Mouse (Mus musculus): ENCODE results near the gene Ppif. TPM values are rescaled to one million over a fixed set of nuclear protein-coding genes. Genes with fewer than 3 reads are reported as not detected.

The Ppif gene
- total RNA-seq, 4 experiments from 2014 or later = 300 to 329 (median 307) TPM

DNA sequence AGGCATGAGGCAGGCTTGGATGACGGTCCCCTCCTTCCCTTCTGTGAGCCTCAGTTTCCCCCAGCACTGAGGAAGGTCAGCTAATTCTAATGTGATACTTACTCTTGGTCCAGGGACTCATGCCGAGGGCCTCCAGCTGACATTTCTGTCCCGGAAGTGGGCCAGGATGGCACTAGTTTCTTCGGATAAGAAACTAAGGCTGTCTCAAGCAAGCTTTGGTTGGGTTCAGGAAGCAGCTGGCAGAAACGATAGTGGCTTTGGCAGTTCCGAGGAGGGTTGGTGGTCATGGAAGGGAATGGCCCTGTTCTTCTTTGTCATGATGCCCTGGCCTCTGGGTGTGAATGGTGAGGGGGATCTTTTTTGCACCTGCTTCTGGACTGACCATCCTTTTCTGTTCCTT lies 1.1 kb downstream of the Ppif start:
- DNase-seq (ENCODE audit: low spot score) = no peak

- no peak for DNase-seq (ENCODE audit: low spot score)
Measured at GRCm38 (mm10) chr14:25696356-25696755, 2.4 kb downstream of the Ppif start.

- DNase-seq (ENCODE audit: low spot score) = no peak
Measured at GRCm38 (mm10) chr14:25701986-25702385, 8.0 kb downstream of the Ppif start.

- peak; percentile 64 for DNase-seq (ENCODE audit: low spot score)
Measured at GRCm38 (mm10) chr14:25707691-25708181, 13.8 kb downstream of the Ppif start.

- DNase-seq (ENCODE audit: low spot score) = peak; percentile 79
Measured at GRCm38 (mm10) chr14:25708451-25708850, 14.5 kb downstream of the Ppif start.

GRCm38 (mm10) chr14:25708917-25709316 lies 15.0 kb downstream of the Ppif start:
- peak; percentile 71 for DNase-seq (ENCODE audit: low spot score)

- peak; percentile 46 for DNase-seq (ENCODE audit: low spot score)
Measured at GRCm38 (mm10) chr14:25710073-25710472, 16.1 kb downstream of the Ppif start.

- DNase-seq (ENCODE audit: low spot score) = no peak
Measured at GRCm38 (mm10) chr14:25710681-25711080, 16.7 kb downstream of the Ppif start.

GRCm38 (mm10) chr14:25711177-25711576 lies 17.2 kb downstream of the Ppif start:
- DNase-seq (ENCODE audit: low spot score) = no peak

DNA sequence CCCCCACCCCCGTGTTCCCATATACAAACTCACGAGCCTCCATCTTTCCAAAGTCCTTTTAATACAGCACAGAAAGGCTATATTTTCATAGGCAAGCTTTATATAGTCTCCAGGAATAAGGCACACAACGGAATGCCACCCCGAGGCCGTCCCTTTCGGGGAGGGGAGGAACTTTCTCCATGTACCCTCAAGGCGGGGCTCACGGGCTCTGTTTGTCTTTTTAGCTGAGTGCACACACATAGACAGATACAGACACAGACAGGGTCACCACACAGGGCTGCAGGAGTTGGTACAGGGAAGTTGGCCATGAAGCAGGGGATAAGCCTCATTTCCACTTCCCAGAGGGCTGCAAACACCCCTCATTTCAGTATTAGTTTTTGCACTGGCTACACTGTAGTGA lies 17.6 kb downstream of the Ppif start:
- no peak for DNase-seq (ENCODE audit: low spot score)

DNA sequence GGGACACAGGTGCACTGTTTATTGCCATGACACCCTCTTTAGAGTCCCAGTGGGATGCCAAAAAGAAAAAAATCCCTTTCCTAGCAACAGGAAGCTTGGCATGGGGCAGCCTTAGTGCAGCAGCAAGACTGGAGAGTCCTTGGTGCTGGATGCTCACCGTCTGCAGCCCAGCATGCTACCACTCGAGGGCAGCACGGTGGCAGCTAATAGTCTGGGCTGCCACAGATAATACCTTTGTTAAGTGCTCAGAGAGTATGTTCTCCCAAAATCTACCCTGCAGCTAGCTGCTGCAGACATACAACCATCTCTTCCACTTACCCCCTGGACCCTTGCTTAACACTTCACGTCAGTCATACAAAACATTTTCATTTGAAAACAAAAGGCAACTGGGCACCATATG lies 19.5 kb downstream of the Ppif start:
- no peak for DNase-seq (ENCODE audit: low spot score)

DNA sequence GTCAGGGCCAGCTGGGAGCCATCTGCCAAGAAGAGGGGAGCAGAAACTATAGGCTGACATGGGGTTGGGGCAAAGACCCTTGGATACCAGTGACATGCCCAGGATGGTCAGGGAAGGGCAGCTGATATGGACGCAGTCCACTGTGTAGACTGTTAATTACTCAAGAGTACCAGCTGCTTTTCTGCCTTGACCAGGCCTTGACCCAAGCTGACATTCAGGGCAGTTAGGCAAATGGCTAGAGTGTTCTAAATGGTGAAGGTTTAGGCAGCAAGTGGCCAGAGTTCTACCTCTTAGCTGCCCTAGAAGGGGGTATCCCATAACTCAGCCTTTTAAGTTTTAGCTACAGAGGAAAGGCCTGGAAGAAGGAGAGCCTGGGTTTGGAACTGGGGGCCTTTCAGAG lies 22.6 kb downstream of the Ppif start:
- no peak for DNase-seq (ENCODE audit: low spot score)

- DNase-seq (ENCODE audit: low spot score) = no peak
Measured at GRCm38 (mm10) chr14:25717718-25718117, 23.8 kb downstream of the Ppif start.

GRCm38 (mm10) chr14:25718471-25718870 lies 24.5 kb downstream of the Ppif start:
- DNase-seq (ENCODE audit: low spot score) = no peak

- no peak for DNase-seq (ENCODE audit: low spot score)
Measured at GRCm38 (mm10) chr14:25719371-25719770, 25.4 kb downstream of the Ppif start.

DNA sequence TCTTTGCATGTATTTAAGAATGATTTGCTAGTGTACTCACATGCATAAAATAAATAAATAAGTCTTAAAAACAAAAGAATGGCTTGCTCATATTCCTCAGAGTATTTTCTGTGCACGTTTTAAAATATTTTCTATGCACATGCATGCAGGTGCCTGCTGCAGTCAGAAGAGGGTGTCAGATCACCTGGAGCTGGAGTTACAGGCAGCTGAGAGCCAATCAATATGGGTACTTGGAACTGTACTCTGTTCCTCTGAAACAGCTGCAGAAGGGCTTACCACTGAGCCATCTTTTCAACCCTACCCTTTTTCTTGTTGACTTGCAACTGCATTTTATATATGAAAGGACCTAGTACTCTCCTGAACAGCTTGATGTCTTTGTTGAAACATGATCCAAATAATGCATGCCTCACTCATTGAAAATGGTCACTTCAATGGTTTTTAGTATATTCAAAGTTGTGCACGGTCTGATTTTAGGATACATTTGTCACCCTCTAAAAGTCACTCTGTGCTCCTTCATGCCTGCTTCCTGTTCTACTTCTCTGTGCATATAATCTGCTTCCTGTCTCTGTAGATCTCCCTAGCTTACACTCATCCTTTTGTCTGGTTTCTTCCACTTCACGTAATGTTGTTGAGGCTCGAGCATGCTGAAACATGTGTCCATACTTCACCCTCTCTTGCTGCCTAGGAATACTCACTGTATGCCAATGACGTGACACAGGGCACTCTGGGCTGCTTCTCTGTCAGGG lies 27.2 kb downstream of the Ppif start:
- no peak for DNase-seq (ENCODE audit: low spot score)

DNA sequence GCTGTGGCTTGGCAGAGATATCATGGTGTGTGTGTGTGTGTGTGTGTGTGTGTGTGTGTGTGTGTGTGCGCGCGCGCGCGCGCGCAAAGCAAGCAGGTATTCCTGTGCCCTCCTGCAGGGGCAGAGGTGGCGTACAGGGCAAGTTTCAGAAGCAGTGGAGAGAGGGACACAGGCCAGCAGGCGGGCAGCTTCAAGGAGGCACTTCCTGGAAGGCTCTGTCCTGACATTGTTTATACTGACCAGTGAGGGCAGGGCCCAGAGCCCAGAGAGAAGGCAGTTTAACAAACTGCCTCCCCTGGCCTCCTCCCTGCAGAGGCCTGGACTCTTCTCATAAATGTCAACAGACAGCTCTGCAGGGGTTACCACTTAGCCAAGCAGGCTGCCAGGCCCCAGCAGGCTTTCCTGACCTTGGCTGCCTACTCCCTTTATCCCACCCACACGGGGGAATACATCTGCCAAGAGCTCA lies 31.1 kb downstream of the Ppif start:
- DNase-seq (ENCODE audit: low spot score) = no peak

- no peak for DNase-seq (ENCODE audit: low spot score)
Measured at GRCm38 (mm10) chr14:25725690-25726089, 31.7 kb downstream of the Ppif start.

- no peak for DNase-seq (ENCODE audit: low spot score)
Measured at GRCm38 (mm10) chr14:25726226-25727148, 32.5 kb downstream of the Ppif start.

- no peak for DNase-seq (ENCODE audit: low spot score)
Measured at GRCm38 (mm10) chr14:25727149-25727510, 33.2 kb downstream of the Ppif start.

DNA sequence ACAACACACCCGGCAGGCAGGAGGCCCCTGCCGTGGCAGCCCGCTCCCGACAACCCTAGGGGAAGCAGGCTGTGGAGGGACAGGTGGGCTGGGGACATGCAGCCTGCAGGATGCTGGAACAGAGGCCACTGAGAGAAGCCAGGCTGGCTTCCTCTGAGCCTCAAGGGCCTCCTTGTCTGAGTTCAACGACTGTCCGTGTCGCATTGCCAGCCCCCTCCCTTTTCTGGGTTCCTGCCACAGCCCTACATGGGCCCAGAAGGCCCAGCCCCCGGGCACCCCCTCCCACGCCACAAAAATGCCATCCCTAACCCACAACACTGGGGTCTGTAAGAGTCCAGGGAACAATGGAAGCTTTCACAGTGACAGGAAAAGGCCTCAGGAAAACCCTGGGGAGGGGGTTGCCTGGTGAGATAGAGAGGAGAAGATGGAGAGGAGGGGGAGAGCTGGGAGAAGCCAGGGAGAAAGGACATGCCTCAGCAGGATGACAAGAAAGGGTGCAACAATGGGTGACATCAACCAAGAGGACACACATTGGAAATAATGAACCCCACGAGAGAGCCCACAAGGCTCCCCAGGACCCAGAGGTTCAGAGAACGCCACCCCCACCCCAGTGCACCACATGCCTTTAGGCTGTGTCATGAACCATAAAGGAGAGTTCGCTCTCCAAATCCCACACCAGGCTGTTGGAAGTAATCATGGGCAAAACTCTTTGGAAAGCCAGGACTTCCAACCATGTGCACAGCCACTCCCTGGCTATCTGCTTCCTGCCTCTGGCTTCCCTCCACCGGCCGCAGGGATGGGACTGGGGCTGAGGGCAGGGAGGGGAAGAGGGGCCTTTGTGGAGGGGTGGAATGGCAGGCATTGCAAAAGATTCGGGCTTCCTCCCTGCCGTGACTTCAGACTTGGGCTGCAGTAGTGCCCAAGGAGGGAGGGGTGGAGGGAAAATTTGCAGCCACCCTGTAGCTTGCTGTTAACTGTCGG lies 41.1 kb downstream of the Ppif start:
- peak; percentile 53 for DNase-seq (ENCODE audit: low spot score)
